In the genomic region with DNA sequence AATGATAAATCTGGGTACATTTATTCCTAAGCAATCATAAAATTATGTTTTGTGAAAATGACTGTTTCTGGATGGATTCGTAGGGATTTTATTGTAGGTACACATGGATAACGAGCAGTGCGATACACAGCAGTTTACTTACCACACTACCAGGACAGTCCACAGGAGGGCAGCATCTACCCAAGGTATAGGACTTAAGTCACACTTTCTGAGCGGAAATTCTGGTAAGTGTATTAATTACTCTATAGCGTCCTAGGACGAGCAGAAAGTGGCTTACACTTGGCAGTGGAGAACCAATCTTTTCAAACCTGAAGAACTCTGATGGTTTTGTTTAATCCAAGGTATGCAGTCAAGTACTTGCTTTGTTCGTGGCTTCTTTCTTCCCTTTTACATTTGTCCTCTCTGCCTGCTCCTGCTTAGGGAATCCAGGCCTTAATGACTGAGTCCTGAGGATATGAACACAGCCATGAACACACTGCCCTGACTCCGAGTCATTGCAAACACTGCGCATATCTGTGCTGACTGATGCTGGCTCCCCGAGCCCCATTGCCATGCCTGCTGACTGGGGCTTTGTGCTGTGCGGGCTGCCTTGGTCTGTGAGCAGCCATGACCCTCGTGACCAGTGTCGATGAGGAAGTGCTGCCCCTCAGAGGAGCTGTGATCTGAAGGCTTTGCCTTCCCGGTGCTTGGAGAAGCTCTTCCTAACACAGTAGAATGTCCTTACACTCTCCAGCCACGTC, we compare ENCODE assay signal across 8 mouse cellular contexts.
DNase-seq lines count a peak whose midpoint lies in the region; ATAC-seq and TF ChIP-seq lines count a peak whose summit lies in the region.

No protein-coding gene starts in this region.

- peak; percentile 88 for ATAC-seq in forebrain, embryonic 16.5 days
- peak; percentile 90 for ATAC-seq in neural tube, embryonic 14.5 days (ENCODE audit: low read depth)

- no peak overlapping the region for H3K27ac ChIP-seq in MEL (ENCODE audit: control insufficient read depth, low read depth, low read length)
- no peak overlapping the region for H3K27ac ChIP-seq in cerebellum, adult 2 months (ENCODE audit: insufficient read depth, low read length)
- no peak overlapping the region for H3K27ac ChIP-seq in forebrain, embryonic 16.5 days (ENCODE audit: low read length)
- H3K27ac ChIP-seq in neural tube, embryonic 14.5 days (ENCODE audit: low read depth, low read length), result 0 out of 2 replicates have a peak overlapping the region, but pooled peaks have one; percentile 39

- 24% methylated on average over 15 of the region's 15 CpGs for WGBS in cerebellum, adult 2 months
- WGBS in forebrain, embryonic 16.5 days, result 18% methylated on average over 15 of the region's 15 CpGs
- WGBS in neural tube, embryonic 14.5 days, result 12% methylated on average over 15 of the region's 15 CpGs

- intact Hi-C loops in heart, postnatal 36 days (cut with DNase I), result loop anchor here (1.0 to 10.0 kb wide), 5 partner anchors 66 to 1096 kb away; a partner anchor contains a TSS

- peak overlapping the region; percentile 33 for H3K4me2 ChIP-seq in forebrain, embryonic 16.5 days (ENCODE audit: low read length)
- H3K4me2 ChIP-seq in neural tube, embryonic 14.5 days (ENCODE audit: low read depth, low read length), result peak overlapping the region; percentile 38

- DNase-seq in MEL (ENCODE audit: low read depth, low spot score), result peak; percentile 87
- peak; percentile 59 to 73 for DNase-seq in cerebellum, adult 2 months
- DNase-seq in heart, postnatal 36 days, result peak; percentile 83 to 94
- peak; percentile 73 to 96 for DNase-seq in layer of hippocampus, adult 18-20 months (ENCODE audit: low spot score in 2 of 2)
- peak; percentile 73 to 77 for DNase-seq in lung, adult 18-20 months
- DNase-seq in testis, postnatal 10 days (ENCODE audit: low spot score), result peak; percentile 94

- no peaks in the 10 kb centered on the region for H3K27me3 ChIP-seq in MEL (ENCODE audit: control insufficient read depth in 1 of 2, insufficient read depth in 2 of 2, low read length in 2 of 2)
- H3K27me3 ChIP-seq in cerebellum, adult 2 months (ENCODE audit: control insufficient read depth, insufficient read depth, low read length), result no peaks in the 10 kb centered on the region
- H3K27me3 ChIP-seq in forebrain, embryonic 16.5 days (replicated peaks; ENCODE audit: control insufficient read depth, insufficient read depth, low read length), result no peaks in the 10 kb centered on the region
- no peaks in the 10 kb centered on the region for H3K27me3 ChIP-seq in neural tube, embryonic 14.5 days (ENCODE audit: control insufficient read depth, insufficient read depth, low read length)

- no peaks in the 10 kb centered on the region for H3K79me2 ChIP-seq in MEL (ENCODE audit: control insufficient read depth, insufficient read depth, low read length, poor library complexity)

- H3K4me1 ChIP-seq in MEL (ENCODE audit: control insufficient read depth in 1 of 2, insufficient read depth in 2 of 2, low read length in 2 of 2), result peaks cover 0 to 3% of the 10 kb centered on the region in 2 experiments; a peak in 1 of 4 replicates
- no peaks in the 10 kb centered on the region for H3K4me1 ChIP-seq in cerebellum, adult 2 months (ENCODE audit: control insufficient read depth, insufficient read depth, low read length)
- H3K4me1 ChIP-seq in forebrain, embryonic 16.5 days (replicated peaks; ENCODE audit: control insufficient read depth, insufficient read depth, low read length), result peaks cover 5% of the 10 kb centered on the region
- H3K4me1 ChIP-seq in neural tube, embryonic 14.5 days (ENCODE audit: control insufficient read depth, insufficient read depth, low read length), result 0 out of 2 replicates have a peak, but pooled peaks cover 3% of the 10 kb centered on the region

- TF ChIP-seq RAD21 in MEL (IDR thresholded peaks at IDR 0.05; ENCODE audit: low read depth, low read length), result peak; percentile 87

- H3K9me3 ChIP-seq in MEL (replicated peaks; ENCODE audit: insufficient read depth, low read length), result no peaks in the 10 kb centered on the region
- H3K9me3 ChIP-seq in forebrain, embryonic 16.5 days (ENCODE audit: control insufficient read depth, low read length), result no peaks in the 10 kb centered on the region
- no peaks in the 10 kb centered on the region for H3K9me3 ChIP-seq in neural tube, embryonic 14.5 days (ENCODE audit: control insufficient read depth, low read length)

- H3K36me3 ChIP-seq in MEL (ENCODE audit: control insufficient read depth in 1 of 2, insufficient read depth in 2 of 2, low read length in 2 of 2), result no peaks in the 10 kb centered on the region
- H3K36me3 ChIP-seq in forebrain, embryonic 16.5 days (ENCODE audit: control insufficient read depth, insufficient read depth), result no peaks in the 10 kb centered on the region
- H3K36me3 ChIP-seq in neural tube, embryonic 14.5 days (ENCODE audit: control insufficient read depth, insufficient read depth, low read length), result no peaks in the 10 kb centered on the region

- TF ChIP-seq CTCF in MEL (IDR thresholded peaks at IDR 0.05 in 2 of 3, conservative IDR thresholded peaks at IDR 0.05 in 1 of 3; ENCODE audit: control insufficient read depth in 1 of 3, insufficient read depth in 1 of 3, low read depth in 2 of 3, low read length in 3 of 3, poor library complexity in 1 of 3, severe bottlenecking in 1 of 3), result peak; percentile 59 to 86 (median 72)
- peak; percentile 74; the same call in 1 of the 2 replicates for TF ChIP-seq CTCF in cerebellum, adult 2 months (IDR thresholded peaks at IDR 0.05; ENCODE audit: borderline replicate concordance, insufficient read depth, low read depth, low read length)

- H3K9ac ChIP-seq in MEL (ENCODE audit: control insufficient read depth, low read depth, low read length, poor library complexity, severe bottlenecking), result peak overlapping the region; percentile 43
- H3K9ac ChIP-seq in forebrain, embryonic 16.5 days (replicated peaks; ENCODE audit: low read depth, low read length), result peak overlapping the region; percentile 46
- 0 out of 2 replicates have a peak overlapping the region, but pooled peaks have one; percentile 34 for H3K9ac ChIP-seq in neural tube, embryonic 14.5 days (replicated peaks; ENCODE audit: low read depth, low read length)

- TF ChIP-seq POLR2A in MEL (IDR thresholded peaks at IDR 0.05; ENCODE audit: control insufficient read depth in 1 of 2, insufficient read depth in 1 of 2, low read depth in 1 of 2, low read length in 2 of 2, poor library complexity in 1 of 2), result no peak
- no peak for TF ChIP-seq POLR2A in cerebellum, adult 2 months (IDR thresholded peaks at IDR 0.05; ENCODE audit: borderline replicate concordance, insufficient read depth, low read length)

- peak overlapping the region; percentile 27 to 42; a peak in 3 of 4 replicates for H3K4me3 ChIP-seq in MEL (ENCODE audit: control insufficient read depth in 1 of 2, insufficient read depth in 1 of 2, low read depth in 2 of 2, low read length in 2 of 2)
- H3K4me3 ChIP-seq in cerebellum, adult 2 months (replicated peaks; ENCODE audit: insufficient read depth, low read depth, low read length), result no peak overlapping the region
- no peak overlapping the region for H3K4me3 ChIP-seq in forebrain, embryonic 16.5 days (replicated peaks; ENCODE audit: low read length)
- H3K4me3 ChIP-seq in neural tube, embryonic 14.5 days (ENCODE audit: low read depth, low read length), result no peak overlapping the region

- no peak for TF ChIP-seq EP300 in MEL (IDR thresholded peaks at IDR 0.05; ENCODE audit: low read depth in 1 of 2, low read length in 2 of 2)

TF ChIP-seq in MEL, 35 proteins besides CTCF, POLR2A, EP300 and RAD21:
- no peak for TF ChIP-seq MXI1 (IDR thresholded peaks at IDR 0.05; ENCODE audit: low read depth, low read length)
- TF ChIP-seq TBP (IDR thresholded peaks at IDR 0.05; ENCODE audit: low read depth, low read length), result 0 out of 2 replicates have a peak, but pooled peaks have one; percentile 54
- TF ChIP-seq ZC3H11A (IDR thresholded peaks at IDR 0.05; ENCODE audit: low read depth, low read length), result peak; percentile 64
- TF ChIP-seq SMC3 (IDR thresholded peaks at IDR 0.05; ENCODE audit: low read depth, low read length), result peak; percentile 72

Comparison
In these comparisons a context has a peak if more than half of its experiments do, and no peak if none do; other contexts are left out.
1. H3K4me3 ChIP-seq: peak in MEL (2 of 2); none in cerebellum, adult 2 months (single experiment), forebrain, embryonic 16.5 days (single experiment) and neural tube, embryonic 14.5 days (single experiment).
2. Peak in every context shown above with its lines, with median percentiles within 50 percentile points of each other: DNase-seq and H3K9ac ChIP-seq.